ENCODE assay signal across 10 mouse cellular contexts in the genomic region with DNA sequence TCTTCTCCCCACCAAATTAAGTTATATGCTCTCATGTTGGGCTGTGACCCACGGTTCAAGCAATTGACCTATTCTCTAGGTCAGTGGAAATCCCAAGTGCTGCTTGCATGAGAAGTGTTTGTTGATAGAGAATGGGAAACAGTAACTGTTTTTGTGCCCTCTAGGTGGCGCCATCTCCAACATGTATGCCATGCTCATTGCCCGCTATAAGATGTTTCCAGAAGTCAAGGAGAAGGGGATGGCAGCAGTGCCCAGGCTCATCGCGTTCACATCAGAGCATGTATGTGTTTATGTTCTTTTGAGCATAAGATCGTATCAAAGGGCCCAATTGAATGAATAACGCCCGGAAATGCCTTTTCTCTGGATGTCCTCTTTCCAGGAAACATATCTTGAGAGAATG. TPM values are rescaled to one million over a fixed set of nuclear protein-coding genes. Genes with fewer than 3 reads are reported as not detected.
A peak's percentile ranks its signal among the peaks of the same experiment; 100 is the strongest.
DNase-seq lines count a peak whose midpoint lies in the region; ATAC-seq and TF ChIP-seq lines count a peak whose summit lies in the region.
"Had no signal": no experiment of that assay in that cellular context is flagged by ENCODE, and none has a peak within 500 bp of the region (broad histone marks: within the 10 kb centered on the region; RNA-seq: fewer than 3 reads in every experiment).

No protein-coding gene starts in this region.

- no peaks in the 10 kb centered on the region for H3K36me3 ChIP-seq in MEL (ENCODE audit: control insufficient read depth in 1 of 2, insufficient read depth in 2 of 2, low read length in 2 of 2)
- H3K36me3 ChIP-seq in neural tube, embryonic 15.5 days, result no peaks in the 10 kb centered on the region
- peaks cover 3% of the 10 kb centered on the region; the same call in 1 of the 2 replicates for H3K36me3 ChIP-seq in forebrain, embryonic 12.5 days (replicated peaks)
- H3K36me3 ChIP-seq: embryonic facial prominence, embryonic 12.5 days; limb, embryonic 15.5 days had no signal

- no peak overlapping the region for H3K4me3 ChIP-seq in MEL (ENCODE audit: control insufficient read depth in 1 of 2, insufficient read depth in 1 of 2, low read depth in 2 of 2, low read length in 2 of 2)
- no peak overlapping the region for H3K4me3 ChIP-seq in neural tube, embryonic 15.5 days (replicated peaks)
- H3K4me3 ChIP-seq in forebrain, embryonic 12.5 days (replicated peaks), result no peak overlapping the region
- H3K4me3 ChIP-seq: embryonic facial prominence, embryonic 12.5 days; limb, embryonic 15.5 days had no signal

- peak; percentile 62 to 72 (median 70) for TF ChIP-seq CTCF in MEL (IDR thresholded peaks at IDR 0.05 in 2 of 3, conservative IDR thresholded peaks at IDR 0.05 in 1 of 3; ENCODE audit: control insufficient read depth in 1 of 3, insufficient read depth in 1 of 3, low read depth in 2 of 3, low read length in 3 of 3, poor library complexity in 1 of 3, severe bottlenecking in 1 of 3)

- H3K9ac ChIP-seq in MEL (ENCODE audit: control insufficient read depth, low read depth, low read length, poor library complexity, severe bottlenecking), result no peak overlapping the region
- no peak overlapping the region for H3K9ac ChIP-seq in neural tube, embryonic 15.5 days (replicated peaks)
- no peak overlapping the region for H3K9ac ChIP-seq in forebrain, embryonic 12.5 days
- H3K9ac ChIP-seq: embryonic facial prominence, embryonic 12.5 days; limb, embryonic 15.5 days had no signal

- ATAC-seq in hematopoietic stem cell, adult 5-6 weeks (replicated peaks in 1 of 2; ENCODE audit: insufficient read depth in 1 of 2, low FRiP score in 2 of 2, low TSS enrichment in 1 of 2, low read depth in 1 of 2, poor library complexity in 2 of 2, severe bottlenecking in 2 of 2), result peak; percentile 42 to 58; a peak in 1 of 4 replicates
- no peak for ATAC-seq in neural tube, embryonic 15.5 days (ENCODE audit: low FRiP score)
- no peak for ATAC-seq in forebrain, embryonic 12.5 days (ENCODE audit: low FRiP score)

- H3K27me3 ChIP-seq in MEL (ENCODE audit: control insufficient read depth in 1 of 2, insufficient read depth in 2 of 2, low read length in 2 of 2), result no peaks in the 10 kb centered on the region
- H3K27me3 ChIP-seq in neural tube, embryonic 15.5 days (replicated peaks), result no peaks in the 10 kb centered on the region
- H3K27me3 ChIP-seq in forebrain, embryonic 12.5 days, result no peaks in the 10 kb centered on the region

- no peak overlapping the region for H3K27ac ChIP-seq in MEL (ENCODE audit: control insufficient read depth, low read depth, low read length)
- H3K27ac ChIP-seq in neural tube, embryonic 15.5 days (replicated peaks), result no peak overlapping the region
- no peak overlapping the region for H3K27ac ChIP-seq in forebrain, embryonic 12.5 days
- H3K27ac ChIP-seq: embryonic facial prominence, embryonic 12.5 days; limb, embryonic 15.5 days had no signal

- DNase-seq in heart, adult 8-10 months (ENCODE audit: low spot score), result peak; percentile 9
- no peak for DNase-seq in heart, adult 9 months (ENCODE audit: low spot score in 2 of 2)
- peak; percentile 55 for DNase-seq in 416B (ENCODE audit: low read depth)
- DNase-seq in MEL (ENCODE audit: low read depth, low spot score), result peak; percentile 60
- peak; percentile 72 for DNase-seq in thymus, postnatal 4 days

- H3K9me3 ChIP-seq in MEL (replicated peaks; ENCODE audit: insufficient read depth, low read length), result no peaks in the 10 kb centered on the region
- H3K9me3 ChIP-seq in neural tube, embryonic 15.5 days (replicated peaks), result no peaks in the 10 kb centered on the region
- no peaks in the 10 kb centered on the region for H3K9me3 ChIP-seq in forebrain, embryonic 12.5 days
- H3K9me3 ChIP-seq: embryonic facial prominence, embryonic 12.5 days; limb, embryonic 15.5 days had no signal

- TF ChIP-seq POLR2A in MEL (IDR thresholded peaks at IDR 0.05; ENCODE audit: control insufficient read depth in 1 of 2, insufficient read depth in 1 of 2, low read depth in 1 of 2, low read length in 2 of 2, poor library complexity in 1 of 2), result no peak

- 46% methylated on average over 8 of the region's 8 CpGs for WGBS in neural tube, embryonic 15.5 days
- WGBS in forebrain, embryonic 12.5 days, result 44% methylated on average over 8 of the region's 8 CpGs

- no peaks in the 10 kb centered on the region for H3K79me2 ChIP-seq in MEL (ENCODE audit: control insufficient read depth, insufficient read depth, low read length, poor library complexity)

- TF ChIP-seq EP300 in MEL (IDR thresholded peaks at IDR 0.05; ENCODE audit: low read depth in 1 of 2, low read length in 2 of 2), result no peak

- peak; percentile 63 for TF ChIP-seq RAD21 in MEL (IDR thresholded peaks at IDR 0.05; ENCODE audit: low read depth, low read length)

- H3K4me1 ChIP-seq in MEL (ENCODE audit: control insufficient read depth in 1 of 2, insufficient read depth in 2 of 2, low read length in 2 of 2), result no peaks in the 10 kb centered on the region
- no peaks in the 10 kb centered on the region for H3K4me1 ChIP-seq in neural tube, embryonic 15.5 days
- no peaks in the 10 kb centered on the region for H3K4me1 ChIP-seq in forebrain, embryonic 12.5 days
- H3K4me1 ChIP-seq: embryonic facial prominence, embryonic 12.5 days; limb, embryonic 15.5 days had no signal

- H3K4me2 ChIP-seq in neural tube, embryonic 15.5 days, result no peak overlapping the region
- no peak overlapping the region for H3K4me2 ChIP-seq in forebrain, embryonic 12.5 days
- H3K4me2 ChIP-seq: embryonic facial prominence, embryonic 12.5 days; limb, embryonic 15.5 days had no signal

TF ChIP-seq in MEL, 35 proteins besides CTCF, POLR2A, EP300 and RAD21:
- peak; percentile 49 for TF ChIP-seq ZC3H11A (IDR thresholded peaks at IDR 0.05; ENCODE audit: low read depth, low read length)
- TF ChIP-seq SMC3 (IDR thresholded peaks at IDR 0.05; ENCODE audit: low read depth, low read length), result peak; percentile 69
- no peak for TF ChIP-seq ETS1 (IDR thresholded peaks at IDR 0.05; ENCODE audit: low read depth, low read length)

RNA-seq across cellular contexts. Expression of a gene that starts 12.8 kb away (rescaled TPM):
- total RNA-seq in heart, adult 8-10 months (2022), result not detected
- total RNA-seq in MEL (2012; rRNA removed), result 0.04 and 0.07 TPM in 2 replicates
- polyA plus RNA-seq in MEL (2012; ENCODE audit: insufficient read depth in 1 of 2, insufficient read length in 2 of 2, low read depth in 1 of 2, low replicate concordance in 2 of 2, missing spikeins in 1 of 2), result under 1 TPM in 1 of 2 experiments, not detected in 1; 0.01 TPM
- total RNA-seq in hematopoietic stem cell, adult 5-6 weeks (2017), result 0.06 and 0.10 TPM in 2 replicates
- 28.2 and 35.7 TPM in 2 replicates for polyA plus RNA-seq in neural tube, embryonic 15.5 days (2015; fragmentation: Nextera tagmentation; extraction: Ambion mirVana)
- 73.0 and 80.6 TPM in 2 replicates for polyA plus RNA-seq in forebrain, embryonic 12.5 days (2016; fragmentation: Nextera tagmentation; extraction: Ambion mirVana)

Comparison
In these comparisons a context has a peak if more than half of its experiments do, and no peak if none do; other contexts are left out.
1. DNase-seq: peak in heart, adult 8-10 months (single experiment), 416B (single experiment), MEL (single experiment) and thymus, postnatal 4 days (single experiment); none in heart, adult 9 months (0 of 2).
2. ATAC-seq: peak in hematopoietic stem cell, adult 5-6 weeks (2 of 2); none in neural tube, embryonic 15.5 days (single experiment) and forebrain, embryonic 12.5 days (single experiment).